Mouse (Mus musculus) lung, adult 2 months (tissue): ENCODE results near the gene Gm49450.

ENCODE experiments used
- CTCF ChIP-seq: fragments of 200-500 bp; IDR thresholded peaks from 2 replicates; pipeline ENCODE4 v1.5.1; 2011; ENCODE audit warnings: mild to moderate bottlenecking, low read length, control low read depth; ENCODE audit not compliant: insufficient read depth
- POLR2A ChIP-seq: fragments of 200-500 bp; IDR thresholded peaks from 2 replicates; pipeline ENCODE4 v1.6.1; 2011; ENCODE audit warnings: low read depth, mild to moderate bottlenecking, control low read depth, low read length, borderline replicate concordance; ENCODE audit errors: extremely low read depth

- TF ChIP-seq CTCF (no peak), POLR2A (no peak)
Measured at GRCm38 (mm10) chr15:98987077-98987630, 33.8 kb upstream of the Gm49450 start.
